Mouse (Mus musculus): ENCODE measurements at regions not wholly inside any gene's neighbourhood (a gene's known extent, or its start where the extent isn't known, plus 50 kb on each side); places are given as distances from the start of the nearest gene placed in this dataset.

- no peak for TF ChIP-seq POLR2A (IDR thresholded peaks at IDR 0.05; ENCODE audit: insufficient read depth, low read depth, low read length)
- TF ChIP-seq EP300 (IDR thresholded peaks at IDR 0.05; ENCODE audit: insufficient read depth, low read depth, low read length) = no peak
Measured at GRCm38 (mm10) chr8:12487201-12487600, 85.6 kb upstream of the Spaca7 start.

Data from heart, adult 2 months (tissue).